Mouse (Mus musculus): ENCODE results near the gene Ppfibp1. TPM values are rescaled to one million over a fixed set of nuclear protein-coding genes. Genes with fewer than 3 reads are reported as not detected.

The Ppfibp1 gene
- 1 to 10 TPM; 2.8 to 6.2 TPM for total RNA-seq (2023)

DNA sequence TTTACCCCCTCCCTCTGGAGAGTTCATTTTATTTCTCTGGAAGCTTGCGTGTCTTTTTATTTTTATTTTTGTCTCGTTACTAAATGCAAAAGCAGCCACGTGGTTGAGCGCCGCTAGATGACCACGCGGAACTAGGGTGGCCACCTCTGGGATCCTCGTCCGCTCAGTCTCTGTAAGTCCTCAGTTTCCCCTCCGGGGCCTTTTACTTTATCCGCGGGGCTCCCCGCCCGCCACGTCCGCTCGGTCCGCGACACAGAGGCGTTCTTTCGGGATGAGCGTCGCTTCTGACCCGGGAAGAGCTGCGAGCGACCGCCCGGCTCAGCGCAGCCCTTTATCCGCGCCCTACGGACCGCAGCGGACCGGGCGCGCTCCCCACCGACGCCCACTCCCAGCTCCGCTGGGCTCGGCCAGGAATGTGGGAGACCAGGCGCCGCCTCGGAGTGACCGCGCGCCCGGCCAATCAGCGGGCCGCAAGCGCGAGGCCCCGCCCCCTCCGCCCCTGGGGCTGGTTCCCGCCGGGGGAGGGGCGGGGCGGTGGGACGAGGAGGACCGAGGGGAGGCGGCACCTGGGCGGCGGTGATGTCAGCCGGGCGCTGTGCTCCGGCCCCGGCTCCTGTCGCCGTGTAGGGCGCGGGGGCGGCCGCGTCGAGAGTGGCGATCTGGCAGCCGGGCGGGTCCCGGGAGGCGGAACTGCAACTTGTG lies at the start of gene Ppfibp1:
Ppfibp1 (plus strand) TSS at position 530 of the 702 bp plus-strand sequence.

DNA sequence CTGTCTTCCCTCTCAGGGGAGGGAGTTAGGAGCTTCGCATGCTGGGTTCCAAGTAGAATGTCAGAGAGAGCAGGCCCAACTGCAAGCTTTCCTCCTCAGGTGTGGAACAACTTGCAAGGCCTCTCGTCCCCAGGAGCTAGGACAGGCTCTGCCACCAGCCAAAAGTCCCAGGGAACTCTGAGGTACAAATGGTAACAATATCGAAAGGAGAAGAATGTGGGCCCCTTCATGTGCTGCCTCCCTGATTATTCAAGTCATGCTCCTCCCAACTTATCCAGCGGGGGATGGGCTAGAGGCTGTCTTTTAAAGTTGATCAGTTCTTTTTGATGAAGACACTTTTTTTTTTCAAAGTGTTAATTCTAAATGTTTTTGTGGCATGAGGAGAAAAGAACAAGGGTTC lies 38.2 kb upstream of the Ppfibp1 start, which contains the start of gene Smco2:
Smco2 (plus strand) TSS at position 55 of the 400 bp plus-strand sequence.

DNA sequence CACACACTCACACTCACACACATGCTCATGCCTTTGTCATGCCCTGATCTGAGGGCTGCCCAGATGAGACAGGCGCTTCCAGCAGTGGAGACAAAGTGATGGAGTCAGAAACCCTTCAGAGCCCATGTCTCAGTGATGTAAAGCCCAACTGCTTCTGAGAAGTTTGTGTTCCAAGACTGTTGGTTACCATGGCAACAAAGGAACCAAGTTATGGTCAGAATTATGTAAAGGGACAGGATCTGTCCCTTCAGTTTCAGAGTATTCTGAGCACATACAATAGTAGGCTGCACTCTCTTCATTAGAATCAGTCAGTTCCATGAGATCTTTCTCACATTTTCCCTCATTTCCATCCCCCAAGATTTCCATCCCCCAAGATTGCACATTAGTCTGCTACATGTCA lies 66.0 kb downstream of the Ppfibp1 start, which contains the start of gene 1700034J05Rik:
1700034J05Rik (minus strand) TSS at position 165 of the 400 bp plus-strand sequence.

DNA sequence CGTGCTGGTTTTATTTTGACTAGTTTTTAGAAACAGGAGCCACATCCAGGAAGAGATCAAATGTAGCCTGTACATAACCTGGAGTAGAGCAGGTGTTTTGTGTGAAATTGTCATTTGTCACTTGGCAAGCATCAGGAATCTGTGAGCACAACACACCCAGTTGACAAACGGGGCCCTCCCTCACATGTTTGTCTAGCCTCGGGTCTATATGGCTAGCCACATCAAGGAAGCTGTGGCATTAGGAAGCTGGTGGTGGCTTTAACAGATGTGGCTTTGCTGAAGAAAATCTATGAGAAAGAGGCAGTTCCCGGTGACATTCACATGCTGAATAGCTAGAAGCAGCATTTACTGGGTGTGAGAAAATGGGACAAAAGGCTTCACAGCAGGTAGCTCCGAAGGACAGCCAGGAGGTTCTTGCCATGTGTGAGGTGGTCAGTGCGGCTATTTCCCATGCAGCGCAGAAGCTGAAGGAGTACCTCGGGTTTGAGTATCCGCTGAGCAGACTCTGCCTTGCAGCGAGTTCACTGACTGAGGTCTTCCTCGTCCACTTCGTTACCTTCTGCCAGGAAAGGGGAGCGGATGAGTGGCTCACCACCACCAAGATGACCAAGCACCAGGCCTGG lies 144.1 kb downstream of the Ppfibp1 start, which contains the start of gene Rep15:
Rep15 (plus strand) TSS at position 282 of the 623 bp plus-strand sequence.

DNA sequence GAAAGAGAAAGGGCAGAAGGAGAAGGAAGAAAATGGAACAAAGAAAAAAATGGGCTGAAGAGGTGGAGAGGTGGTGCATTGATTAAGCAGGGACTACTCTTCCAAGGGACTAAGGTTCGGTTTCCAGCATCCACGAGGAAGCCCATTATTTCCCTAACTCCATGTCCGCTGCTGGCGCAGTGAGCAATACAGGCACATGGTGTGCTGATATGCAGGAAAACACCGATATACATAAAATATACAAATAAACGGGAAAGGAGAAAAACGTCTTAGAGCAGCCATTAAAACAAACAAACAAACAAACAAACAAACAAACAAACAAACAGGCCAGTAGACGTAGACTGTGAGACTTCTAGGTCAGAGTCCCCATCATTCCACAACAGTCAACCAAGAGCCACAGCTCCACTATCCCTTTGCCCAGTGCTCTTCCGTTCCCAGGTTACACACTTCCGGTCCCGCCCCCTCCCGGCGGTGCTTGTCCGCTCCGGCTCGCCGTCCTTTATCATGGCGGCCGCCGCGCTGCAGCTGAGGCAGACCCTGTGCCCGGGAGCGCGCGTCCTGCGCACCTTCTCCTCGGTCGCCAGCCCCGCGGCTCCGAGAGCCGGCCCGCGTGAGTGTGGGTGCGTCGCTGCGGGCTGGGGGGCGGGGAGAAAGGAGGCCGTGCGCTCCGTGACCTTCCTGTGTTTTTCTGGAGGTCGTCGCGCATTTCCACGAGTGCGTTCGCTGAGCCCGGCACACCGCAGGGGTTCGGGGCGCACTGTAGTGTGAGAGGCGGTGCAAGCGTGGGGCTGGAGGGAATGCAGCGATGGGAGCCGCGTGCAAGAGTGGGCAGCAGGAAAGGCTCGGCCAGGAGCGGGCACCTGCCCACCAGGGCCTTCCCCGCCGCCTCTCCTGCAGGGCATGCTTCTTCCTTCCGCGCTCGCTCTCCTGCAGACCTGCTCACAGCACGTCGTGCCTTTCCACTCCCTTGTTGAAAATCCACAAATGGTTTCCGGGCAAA lies 154.3 kb downstream of the Ppfibp1 start, which contains the start of gene Mrps35:
Mrps35 (plus strand) TSS at position 474 of the 1,000 bp plus-strand sequence.

Other genes with a start within 250 kb of the Ppfibp1 start
- gene Med21, start 245.9 kb upstream of the Ppfibp1 start, total RNA-seq (2023), result 10 to 100 TPM; 42.0 to 43.9 TPM
- 10 to 100 TPM; 24.4 to 27.9 TPM for gene Tm7sf3, start 245.7 kb upstream of the Ppfibp1 start, total RNA-seq (2023)
- 1 to 10 TPM; 7.4 to 7.8 TPM for gene Stk38l, start 163.5 kb upstream of the Ppfibp1 start, total RNA-seq (2023)
- gene Arntl2, start 92.4 kb upstream of the Ppfibp1 start, total RNA-seq (2023), result not detected
- not detected for gene Smco2, start 38.4 kb upstream of the Ppfibp1 start, total RNA-seq (2023)
- not detected for gene 1700034J05Rik, start 65.9 kb downstream of the Ppfibp1 start, total RNA-seq (2023)
- under 1 TPM; 0.40 to 0.48 TPM for gene Rep15, start 144.1 kb downstream of the Ppfibp1 start, total RNA-seq (2023)
- 10 to 100 TPM; 27.4 to 28.8 TPM for gene Mrps35, start 154.3 kb downstream of the Ppfibp1 start, total RNA-seq (2023)
- not detected for gene Mansc4, start 198.5 kb downstream of the Ppfibp1 start, total RNA-seq (2023)
- 1 to 10 TPM; 3.9 to 6.2 TPM for gene Klhl42, start 202.9 kb downstream of the Ppfibp1 start, total RNA-seq (2023)

Measured in neutrophil, adult 83 days (primary cell).